Mouse (Mus musculus) midbrain, embryonic 15.5 days (tissue): Measurements from ENCODE around the gene Fanca. TPM values are rescaled to one million over a fixed set of nuclear protein-coding genes. Genes with fewer than 3 reads are reported as not detected.
A peak's percentile ranks its signal among the peaks of the same experiment; 100 is the strongest.
"Not testable (repeated sequence)": the region's sequence is repeated elsewhere in the genome, so short reads cannot be mapped to it uniquely, and the experiment has no call there.

Source experiments
- ATAC-seq: fragments of 200-750 bp; cut with Nextera tagmentation; replicated peaks from 2 replicates; pipeline ENCODE4 v1.8.0; 2017; ENCODE audit warnings: moderate TSS enrichment
- H3K27ac ChIP-seq: fragments of 300-500 bp; sonication (generic); 2 replicates; pipeline ENCODE4 v1.5.1; 2015; ENCODE audit warnings: mild to moderate bottlenecking, inconsistent platforms
- H3K27me3 ChIP-seq: fragments of 300-500 bp; sonication (generic); replicated peaks from 2 replicates; pipeline ENCODE4 v1.6.1; 2015; ENCODE audit warnings: inconsistent platforms
- H3K36me3 ChIP-seq: fragments of 300-500 bp; sonication (generic); replicated peaks from 2 replicates; pipeline ENCODE4 v1.6.1; 2015; ENCODE audit warnings: inconsistent platforms
- H3K4me1 ChIP-seq: fragments of 300-500 bp; sonication (generic); 2 replicates; pipeline ENCODE4 v1.6.1; 2015; ENCODE audit warnings: inconsistent platforms
- H3K4me2 ChIP-seq: fragments of 300-500 bp; sonication (generic); 2 replicates; pipeline ENCODE4 v1.6.1; 2015; ENCODE audit warnings: inconsistent platforms, mild to moderate bottlenecking, moderate library complexity
- H3K4me3 ChIP-seq: fragments of 300-500 bp; sonication (generic); 2 replicates; pipeline ENCODE4 v1.5.1; 2015; ENCODE audit warnings: mild to moderate bottlenecking, inconsistent platforms
- H3K9ac ChIP-seq: fragments of 300-500 bp; sonication (generic); 2 replicates; pipeline ENCODE4 v1.6.1; 2015; ENCODE audit warnings: mild to moderate bottlenecking, inconsistent platforms
- H3K9me3 ChIP-seq: fragments of 300-500 bp; sonication (generic); 2 replicates; pipeline ENCODE4 v1.6.1; 2016; ENCODE audit warnings: inconsistent platforms
- WGBS: fragments of 180-500 bp; shearing (Covaris S2); methylation state at CpG from one replicate; pipeline ENCODE4 v1.1.7; 2015; ENCODE audit warnings: mixed read lengths; 5-methylcytosine and 5-hydroxymethylcytosine counted together
- polyA plus RNA-seq: library from polyadenylated mRNA; unstranded; fragments of >200 nt; fragmentation: Nextera tagmentation; extraction: Ambion mirVana; gene quantifications from 2 replicates; pipeline ENCODE4 v1.2.1, GENCODE M21; 2015

Fanca gene
- polyA plus RNA-seq, 1 experiment from 2014 or later = 6.4 TPM

GRCm38 (mm10) chr8:123235520-123236497 is 82.6 kb downstream of the Fanca start, which contains the start of gene Spata2l:
TSS of gene Spata2l (minus strand) at chr8:123236233.
- ATAC-seq = peak; percentile 67
- no peak within 1 kb of the TSS for H3K27ac ChIP-seq
- H3K4me2 ChIP-seq = peak within 1 kb of the TSS; percentile 69
- H3K9me3 ChIP-seq = no peaks in the 10 kb centered on the region
- H3K36me3 ChIP-seq = 0 out of 2 replicates have a peak, but pooled peaks cover 3% of the 10 kb centered on the region
- peaks cover 13% of the 10 kb centered on the region; the same call in 1 of the 2 replicates for H3K27me3 ChIP-seq
- H3K4me3 ChIP-seq = peak within 1 kb of the TSS; percentile 44
- peak within 1 kb of the TSS; percentile 49 for H3K9ac ChIP-seq
- WGBS = 2% methylated on average over 57 of the region's 57 CpGs
- peaks cover 21% of the 10 kb centered on the region for H3K4me1 ChIP-seq

GRCm38 (mm10) chr8:123234918-123235519 is 83.4 kb downstream of the Fanca start:
- ATAC-seq = peak; percentile 32; the same call in 1 of the 2 replicates
- WGBS = 35% methylated on average over 13 of the region's 13 CpGs
- peak overlapping the region; percentile 44 for H3K4me3 ChIP-seq

GRCm38 (mm10) chr8:123233760-123234159 is 84.6 kb downstream of the Fanca start:
- WGBS = 79% methylated on average over 11 of the region's 11 CpGs
- no peak overlapping the region for H3K4me2 ChIP-seq
- H3K4me3 ChIP-seq = no peak overlapping the region
- ATAC-seq = no peak
- H3K9me3 ChIP-seq = no peaks in the 10 kb centered on the region
- H3K27ac ChIP-seq = no peak overlapping the region
- H3K36me3 ChIP-seq = peaks cover 4% of the 10 kb centered on the region; the same call in 1 of the 2 replicates
- H3K9ac ChIP-seq = no peak overlapping the region
- H3K27me3 ChIP-seq = peaks cover 13% of the 10 kb centered on the region; the same call in 1 of the 2 replicates
- peaks cover 21% of the 10 kb centered on the region for H3K4me1 ChIP-seq

More at GRCm38 (mm10) chr8:123234918-123235519, 83.4 kb downstream of the Fanca start:
- Histone ChIP-seq H3K4me1 (peaks cover 21% of the 10 kb centered on the region), H3K4me2 (peak overlapping the region; percentile 69), H3K27me3 (peaks cover 13% of the 10 kb centered on the region; the same call in 1 of the 2 replicates), H3K36me3 (0 out of 2 replicates have a peak, but pooled peaks cover 3% of the 10 kb centered on the region), H3K27ac (no peak overlapping the region), H3K9me3 (no peaks in the 10 kb centered on the region), H3K9ac (peak overlapping the region; percentile 49; the same call in 1 of the 2 replicates)

GRCm38 (mm10) chr8:123233300-123233699 is 85.1 kb downstream of the Fanca start:
- Histone ChIP-seq H3K4me3 (no peak overlapping the region), H3K36me3 (peaks cover 8% of the 10 kb centered on the region; the same call in 1 of the 2 replicates), H3K4me2 (no peak overlapping the region), H3K9me3 (no peaks in the 10 kb centered on the region), H3K9ac (no peak overlapping the region), H3K4me1 (peaks cover 21% of the 10 kb centered on the region), H3K27ac (no peak overlapping the region), H3K27me3 (peaks cover 13% of the 10 kb centered on the region; the same call in 1 of the 2 replicates)
- 56% methylated on average over 13 of the region's 13 CpGs for WGBS
- no peak for ATAC-seq

- no peaks in the 10 kb centered on the region for H3K9me3 ChIP-seq
- H3K36me3 ChIP-seq = peaks cover 14% of the 10 kb centered on the region; the same call in 1 of the 2 replicates
- 48% methylated on average over 7 of the region's 7 CpGs for WGBS
- no peak overlapping the region for H3K4me3 ChIP-seq
- peaks cover 13% of the 10 kb centered on the region; the same call in 1 of the 2 replicates for H3K27me3 ChIP-seq
- no peak overlapping the region for H3K4me2 ChIP-seq
- H3K4me1 ChIP-seq = peaks cover 21% of the 10 kb centered on the region
- no peak overlapping the region for H3K27ac ChIP-seq
- no peak overlapping the region for H3K9ac ChIP-seq
- no peak for ATAC-seq
These were observed 85.8 kb downstream of the Fanca start for GRCm38 (mm10) chr8:123232553-123232952.

GRCm38 (mm10) chr8:123231742-123232141 is 86.6 kb downstream of the Fanca start:
- ATAC-seq = no peak
- Histone ChIP-seq H3K36me3 (peaks cover 17% of the 10 kb centered on the region; the same call in 1 of the 2 replicates), H3K4me1 (peaks cover 21% of the 10 kb centered on the region), H3K4me2 (no peak overlapping the region), H3K27me3 (peaks cover 9% of the 10 kb centered on the region; the same call in 1 of the 2 replicates), H3K9ac (no peak overlapping the region), H3K27ac (no peak overlapping the region), H3K4me3 (no peak overlapping the region), H3K9me3 (no peaks in the 10 kb centered on the region)
- 60% methylated on average over 5 of the region's 5 CpGs for WGBS

GRCm38 (mm10) chr8:123230326-123230725 is 88.0 kb downstream of the Fanca start:
- Histone ChIP-seq H3K36me3 (peaks cover 17% of the 10 kb centered on the region; the same call in 1 of the 2 replicates), H3K4me1 (peaks cover 18% of the 10 kb centered on the region)
- H3K9me3 ChIP-seq, H3K4me2 ChIP-seq, H3K9ac ChIP-seq, H3K27me3 ChIP-seq, H3K4me3 ChIP-seq, ATAC-seq, H3K27ac ChIP-seq: not testable (repeated sequence)
- 89% methylated on average over 11 of the region's 11 CpGs for WGBS

- Histone ChIP-seq H3K27ac (no peak overlapping the region), H3K27me3 (no peaks in the 10 kb centered on the region), H3K4me3 (no peak overlapping the region), H3K4me2 (no peak overlapping the region), H3K36me3 (peaks cover 17% of the 10 kb centered on the region; the same call in 1 of the 2 replicates), H3K9ac (no peak overlapping the region), H3K4me1 (peaks cover 17% of the 10 kb centered on the region), H3K9me3 (no peaks in the 10 kb centered on the region)
- 100% methylated on average over 1 of the region's 1 CpGs for WGBS
- no peak for ATAC-seq
These were observed 90.0 kb downstream of the Fanca start for GRCm38 (mm10) chr8:123228416-123228815.

GRCm38 (mm10) chr8:123224278-123225266 is 93.8 kb downstream of the Fanca start, which contains the start of gene Cdk10:
TSS of gene Cdk10 (plus strand) at chr8:123224842.
- peak within 1 kb of the TSS; percentile 89 for H3K27ac ChIP-seq
- no peaks in the 10 kb centered on the region for H3K27me3 ChIP-seq
- peak within 1 kb of the TSS; percentile 80 for H3K9ac ChIP-seq
- peak within 1 kb of the TSS; percentile 88 for H3K4me2 ChIP-seq
- H3K4me3 ChIP-seq = peak within 1 kb of the TSS; percentile 80
- H3K4me1 ChIP-seq = peaks cover 17% of the 10 kb centered on the region
- 4% methylated on average over 55 of the region's 59 CpGs for WGBS
- H3K36me3 ChIP-seq = peaks cover 15% of the 10 kb centered on the region; the same call in 1 of the 2 replicates
- no peaks in the 10 kb centered on the region for H3K9me3 ChIP-seq
- ATAC-seq = peak; percentile 93

GRCm38 (mm10) chr8:123220917-123221316 is 97.5 kb downstream of the Fanca start:
- 80% methylated on average over 1 of the region's 1 CpGs for WGBS
- no peak for ATAC-seq
- no peak overlapping the region for H3K4me3 ChIP-seq
- H3K9ac ChIP-seq = no peak overlapping the region
- no peaks in the 10 kb centered on the region for H3K36me3 ChIP-seq
- H3K9me3 ChIP-seq = no peaks in the 10 kb centered on the region
- H3K4me1 ChIP-seq = peaks cover 16% of the 10 kb centered on the region
- H3K4me2 ChIP-seq = no peak overlapping the region
- no peak overlapping the region for H3K27ac ChIP-seq
- H3K27me3 ChIP-seq = no peaks in the 10 kb centered on the region
